Mouse (Mus musculus) erythroblast, adult 5-6 weeks (primary cell): ENCODE results near the gene Hist4h4. TPM values are rescaled to one million over a fixed set of nuclear protein-coding genes. Genes with fewer than 3 reads are reported as not detected.

Source experiments
- ATAC-seq: replicated peaks from 2 replicates; pipeline ENCODE4 v1.8.0; 2016; ENCODE audit warnings: moderate number of reproducible peaks, mild to moderate bottlenecking, moderate TSS enrichment, inconsistent platforms; ENCODE audit not compliant: poor library complexity, low FRiP score, severe bottlenecking
- total RNA-seq, 2 experiments: library from RNA; stranded (forward) in 1 of 2; stranded (reverse) in 1 of 2; fragments of 150-400 nt in 1 of 2; fragments of 200-764, 138-1000 nt in 1 of 2; gene quantifications; 2 replicates each; pipeline versions ENCODE4 v1.2.3 to v1.2.4; 2015 to 2017; ENCODE audit warnings: low replicate concordance in 2 of 2

The Hist4h4 gene
- total RNA-seq (2015; ENCODE audit: low replicate concordance) (12.3 and 17.7 TPM in 2 replicates), total RNA-seq (2017; ENCODE audit: low replicate concordance) (29.4 and 32.5 TPM in 2 replicates)

DNA sequence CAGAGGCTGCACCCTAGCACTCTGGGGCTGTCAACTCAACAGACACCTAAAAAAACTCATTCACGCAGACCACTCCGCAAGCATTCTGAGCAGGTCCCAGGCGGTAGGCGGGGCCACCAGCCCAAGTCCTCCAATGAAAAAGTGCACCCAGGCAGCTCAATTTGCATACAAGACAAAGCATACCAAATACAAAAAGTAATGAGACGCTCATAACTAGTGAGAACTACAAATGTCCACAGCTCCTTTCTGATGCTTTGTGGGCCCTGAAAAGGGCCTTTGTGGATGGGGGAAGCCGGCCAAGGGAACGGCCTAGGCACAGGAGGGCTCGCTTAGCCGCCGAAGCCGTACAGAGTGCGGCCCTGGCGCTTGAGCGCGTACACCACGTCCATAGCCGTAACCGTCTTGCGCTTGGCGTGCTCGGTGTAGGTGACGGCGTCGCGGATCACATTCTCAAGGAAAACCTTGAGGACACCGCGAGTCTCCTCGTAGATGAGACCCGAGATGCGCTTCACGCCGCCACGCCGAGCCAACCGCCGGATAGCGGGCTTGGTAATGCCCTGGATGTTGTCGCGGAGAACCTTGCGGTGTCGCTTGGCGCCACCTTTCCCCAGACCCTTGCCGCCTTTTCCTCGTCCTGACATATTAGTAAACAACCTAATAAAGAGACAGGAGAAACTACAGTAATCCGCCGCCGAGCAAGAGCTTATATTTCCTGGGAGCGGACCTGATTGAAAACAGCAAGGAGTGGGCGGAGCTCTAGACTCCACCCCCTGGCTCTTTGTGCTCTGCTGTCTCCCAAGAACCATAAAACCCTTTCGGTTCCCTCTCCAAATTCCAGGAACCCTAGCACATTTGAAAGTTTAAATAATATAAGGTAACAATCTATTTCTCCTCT, at the start of gene Hist4h4:
TSS of gene Hist4h4 (minus strand) at position 677 of the 895 bp plus-strand sequence.
- peak; percentile 65 for ATAC-seq

DNA sequence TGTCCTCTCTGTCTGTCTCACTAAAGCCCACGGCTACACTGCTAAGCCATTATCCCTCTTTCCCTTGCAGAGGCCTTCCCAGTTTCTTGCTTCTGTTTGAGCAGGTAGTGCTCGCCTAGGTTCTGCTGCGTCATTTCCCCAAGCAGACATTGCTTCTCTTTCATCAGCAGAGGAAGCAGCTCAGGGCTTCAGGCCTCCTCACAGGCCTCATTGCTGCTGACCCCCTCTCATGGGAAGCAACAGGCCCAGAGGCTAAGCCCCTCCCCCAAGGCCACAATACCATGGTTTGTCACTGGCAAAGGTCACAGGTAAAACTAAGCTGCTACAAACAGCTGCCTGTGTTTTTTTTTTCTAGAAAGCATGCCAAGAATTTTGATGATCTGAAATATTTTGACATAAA, 48.5 kb upstream of the Hist4h4 start:
- ATAC-seq: no peak

DNA sequence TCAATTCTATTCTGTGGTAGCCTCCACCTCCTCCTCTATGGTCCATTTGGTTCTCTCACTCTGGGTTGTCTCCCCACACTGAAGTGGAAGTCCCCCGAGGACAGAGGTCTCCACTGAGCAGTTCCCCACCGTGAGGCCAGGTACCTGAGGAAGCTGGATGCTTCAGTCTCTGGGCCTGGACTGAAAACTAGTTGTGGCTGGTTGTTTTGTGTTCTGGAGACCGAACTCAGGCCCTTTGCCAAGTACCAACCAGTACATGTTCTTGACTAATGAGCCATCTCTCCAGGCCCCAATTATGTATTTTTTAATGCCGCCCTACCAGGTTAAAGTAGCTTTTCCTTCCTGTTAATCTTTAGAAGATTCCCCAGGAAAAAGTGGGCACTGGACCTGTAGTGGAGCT, 48.1 kb upstream of the Hist4h4 start:
- no peak for ATAC-seq

DNA sequence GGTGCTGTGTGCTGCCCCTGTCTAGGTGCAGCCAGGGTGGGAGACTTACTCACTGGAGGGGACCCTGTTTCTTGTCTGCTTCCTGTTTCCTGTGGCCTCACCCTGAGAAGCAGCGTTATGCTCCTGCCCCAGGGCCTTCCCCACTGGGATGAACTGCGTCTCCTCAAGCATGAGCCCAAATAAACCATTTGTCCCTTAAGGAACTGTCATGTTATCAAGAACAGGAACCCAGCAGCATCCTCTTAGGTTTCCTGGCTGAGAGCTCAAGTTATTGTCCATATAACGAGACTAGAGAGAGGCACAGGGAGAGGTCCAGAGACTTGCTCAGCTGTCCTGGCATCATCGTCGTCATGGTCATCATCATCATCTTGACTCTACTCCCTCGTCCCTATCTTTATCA, 46.1 kb upstream of the Hist4h4 start:
- no peak for ATAC-seq

DNA sequence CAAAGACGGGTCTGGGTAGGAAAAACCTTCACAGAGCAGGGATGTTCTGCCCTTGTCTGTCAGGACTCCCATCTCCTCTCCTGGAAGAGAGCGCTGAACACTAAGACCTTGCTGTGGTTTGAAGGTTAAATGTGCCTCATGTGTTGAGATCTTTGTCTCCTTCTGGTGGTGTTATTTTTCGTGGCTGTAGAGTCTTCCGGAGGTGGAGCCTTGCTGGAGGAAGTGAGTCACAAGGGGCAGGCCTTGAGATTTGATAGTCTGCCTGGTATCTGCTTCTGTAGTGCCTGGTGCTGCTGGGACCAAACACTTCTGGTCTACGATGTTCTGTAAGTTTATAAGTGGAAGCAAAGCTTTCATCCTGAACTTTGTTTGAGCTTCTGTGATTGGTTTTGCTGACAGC, 44.8 kb upstream of the Hist4h4 start:
- ATAC-seq: no peak

DNA sequence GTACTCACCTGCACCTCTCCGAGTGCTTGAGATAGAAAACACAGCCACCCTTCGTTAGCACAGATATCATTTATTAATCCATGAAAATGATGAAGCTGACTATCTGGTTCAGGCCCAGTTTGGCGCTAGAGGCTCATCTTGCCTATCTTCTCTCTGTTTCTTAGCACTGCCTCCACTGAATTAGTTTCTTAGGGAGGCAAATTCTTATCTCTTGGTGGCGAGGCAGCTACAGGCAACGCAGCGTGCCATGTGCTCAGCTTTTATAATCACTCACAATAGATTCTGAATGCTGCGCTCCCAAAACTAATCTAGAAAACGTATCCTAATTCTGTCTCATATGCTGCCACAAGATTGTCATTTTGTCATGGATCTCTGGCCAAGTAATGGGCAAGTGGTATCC, 44.2 kb upstream of the Hist4h4 start:
- peak; percentile 55 for ATAC-seq

- ATAC-seq: peak; percentile 79
Measured at GRCm38 (mm10) chr6:136847790-136848189, 43.6 kb upstream of the Hist4h4 start.

GRCm38 (mm10) chr6:136847267-136847666, 43.1 kb upstream of the Hist4h4 start:
- no peak for ATAC-seq

DNA sequence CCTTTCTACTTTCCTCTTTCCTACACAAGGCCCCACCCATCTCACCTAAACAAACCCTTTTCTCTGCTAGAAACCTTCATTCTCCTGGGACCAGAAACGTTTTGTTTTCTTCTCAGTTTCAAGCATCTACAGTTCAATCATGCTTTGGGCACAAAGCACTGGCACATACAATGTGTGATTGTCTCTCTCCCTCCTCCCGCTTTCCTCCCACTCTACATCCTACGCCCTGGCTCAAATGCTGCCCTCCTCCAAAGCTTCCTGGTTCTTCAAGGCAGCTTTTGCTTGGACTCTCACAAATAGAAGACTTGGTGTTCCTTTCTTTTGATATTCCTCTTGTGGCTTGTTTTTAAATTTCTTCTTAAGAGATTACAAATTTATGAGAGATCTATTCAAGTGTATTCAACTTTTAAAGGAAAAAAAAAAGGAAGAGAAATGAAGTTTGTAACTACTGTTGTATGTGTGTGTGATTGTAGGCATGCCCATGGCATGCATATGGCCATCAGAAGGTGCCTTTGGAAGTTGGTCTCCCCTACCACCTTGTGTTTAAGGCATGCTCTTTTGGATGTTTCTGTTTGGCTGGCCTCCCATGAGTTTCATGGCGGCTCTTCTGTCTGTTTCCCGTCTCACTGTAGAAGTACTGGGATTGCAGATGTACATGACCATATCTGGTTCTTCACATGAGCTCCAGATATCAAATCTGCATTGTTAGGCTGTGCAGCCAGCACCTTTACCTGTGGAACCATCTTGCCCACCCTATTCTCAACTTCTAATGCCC, 41.7 kb upstream of the Hist4h4 start:
- no peak for ATAC-seq

DNA sequence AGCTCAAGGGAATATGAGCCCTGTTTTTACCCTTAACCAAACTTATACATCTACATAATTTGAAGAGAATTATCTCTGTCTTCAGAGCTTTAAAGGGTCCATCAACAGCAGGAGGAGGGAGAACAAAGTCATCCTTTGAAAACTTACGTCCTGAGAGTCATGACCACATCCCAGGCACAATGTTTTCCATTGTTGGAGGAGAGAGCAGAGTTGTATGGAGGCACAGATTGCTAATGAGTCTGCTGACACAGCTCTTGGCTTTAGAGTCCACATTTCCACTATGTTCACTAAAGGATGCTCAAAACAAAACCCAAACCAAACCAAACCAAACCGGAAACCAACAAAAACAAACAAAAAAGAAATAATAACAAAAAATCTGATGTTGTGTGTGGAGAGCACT, 40.7 kb upstream of the Hist4h4 start:
- ATAC-seq: no peak

GRCm38 (mm10) chr6:136837323-136837722, 33.1 kb upstream of the Hist4h4 start:
- ATAC-seq: no peak

- no peak for ATAC-seq
Measured at GRCm38 (mm10) chr6:136835352-136835751, 31.1 kb upstream of the Hist4h4 start, which contains the start of gene Smco3. Gene Smco3 (minus strand): TSS chr6:136835452.

GRCm38 (mm10) chr6:136831712-136832111, 27.5 kb upstream of the Hist4h4 start:
- ATAC-seq: no peak

DNA sequence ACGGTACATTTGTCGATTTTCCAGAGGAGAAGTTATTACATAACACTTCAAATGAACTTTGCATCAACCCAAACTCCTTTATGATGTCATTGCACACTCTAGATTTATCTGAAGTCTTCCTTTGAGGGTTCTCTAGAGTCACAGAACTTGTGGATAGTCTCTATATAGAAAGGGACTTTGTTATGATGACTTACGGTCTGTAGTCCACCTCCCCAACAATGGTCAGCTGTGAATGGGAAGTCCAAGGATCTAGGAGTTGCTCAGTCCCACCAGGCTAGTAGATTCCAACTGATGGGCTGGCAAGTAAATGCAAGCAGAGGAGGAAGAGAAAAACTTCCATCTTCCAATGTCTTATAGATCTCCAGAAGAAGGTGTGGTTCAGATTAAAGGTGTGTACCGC, 24.5 kb upstream of the Hist4h4 start:
- no peak for ATAC-seq

DNA sequence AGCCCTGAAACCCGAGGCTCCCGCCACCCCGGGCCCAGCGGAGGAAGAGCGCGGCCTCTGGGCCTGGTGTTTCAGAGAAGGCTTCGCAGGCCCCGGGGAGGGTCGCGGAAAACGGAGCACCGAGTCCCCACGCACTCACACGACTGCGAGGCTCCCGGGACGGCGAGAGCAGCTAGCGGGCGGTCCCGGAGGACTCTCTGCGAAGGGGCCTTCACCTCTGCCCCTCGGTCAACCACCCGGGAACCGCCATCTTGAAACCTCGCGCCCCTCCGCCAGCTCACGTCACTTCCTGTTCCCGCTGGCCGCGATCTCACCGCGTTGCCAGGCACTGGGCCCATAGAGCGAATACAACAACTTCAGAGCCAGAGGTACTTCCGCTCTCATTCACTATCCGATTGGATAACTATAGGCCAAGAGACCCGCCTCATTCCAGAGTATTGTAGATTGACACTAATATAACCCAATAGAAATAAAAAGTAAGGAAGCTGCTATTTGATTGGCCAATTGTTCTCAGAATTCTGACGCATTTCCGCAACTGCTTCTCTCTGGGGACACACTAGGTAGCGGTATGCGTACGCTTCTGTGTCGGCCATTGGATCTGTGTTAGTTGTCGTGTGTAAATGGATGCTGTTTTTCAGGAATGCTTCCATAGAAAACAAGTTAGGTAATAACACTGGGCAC, 23.8 kb upstream of the Hist4h4 start, which contains the start of gene Wbp11:
TSS of gene Wbp11 (minus strand) at position 353 of the 681 bp plus-strand sequence.
- ATAC-seq: peak; percentile 98

DNA sequence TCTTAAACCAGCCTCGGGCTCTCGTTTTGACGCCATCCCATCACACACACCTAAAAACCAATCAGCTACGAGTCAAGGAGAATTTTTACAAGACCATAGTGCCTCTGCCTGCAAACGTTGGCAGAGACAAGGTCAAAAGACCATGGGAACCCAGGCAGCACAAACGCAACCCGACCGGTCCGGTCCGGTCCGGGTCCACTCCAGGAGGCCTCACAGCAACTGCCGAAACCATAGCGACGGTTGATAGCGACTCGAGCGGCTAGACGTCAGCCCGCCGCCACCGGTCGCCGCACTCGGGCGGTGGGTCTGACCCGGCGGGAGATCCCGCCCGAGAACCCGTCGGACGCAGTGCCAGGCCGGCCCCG, 23.3 kb upstream of the Hist4h4 start, which contains the start of gene BC049715:
TSS of gene BC049715 (plus strand) at position 111 of the 365 bp plus-strand sequence.
- peak; percentile 45 for ATAC-seq

DNA sequence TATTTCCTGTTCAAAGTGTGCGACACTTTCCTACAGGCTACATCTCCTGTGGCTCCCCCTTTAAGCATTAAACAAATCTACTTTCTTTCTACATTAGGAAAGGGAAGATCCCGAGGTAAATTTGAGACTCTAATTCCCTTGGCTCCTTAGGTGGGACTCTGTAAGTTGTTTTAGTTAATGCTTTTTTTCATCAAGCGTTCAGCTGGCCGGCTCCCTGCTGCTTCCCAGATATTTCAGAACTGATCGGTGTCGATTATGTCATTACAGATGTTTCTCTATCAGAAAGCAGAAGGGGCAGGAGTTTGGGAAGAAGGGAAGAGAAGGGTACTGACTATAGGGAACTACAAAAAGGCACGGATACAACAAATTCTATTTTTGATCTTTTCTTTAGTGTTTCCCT, 22.9 kb upstream of the Hist4h4 start:
- peak; percentile 12; the same call in 1 of the 2 replicates for ATAC-seq

GRCm38 (mm10) chr6:136824987-136825386, 20.8 kb upstream of the Hist4h4 start:
- no peak for ATAC-seq

DNA sequence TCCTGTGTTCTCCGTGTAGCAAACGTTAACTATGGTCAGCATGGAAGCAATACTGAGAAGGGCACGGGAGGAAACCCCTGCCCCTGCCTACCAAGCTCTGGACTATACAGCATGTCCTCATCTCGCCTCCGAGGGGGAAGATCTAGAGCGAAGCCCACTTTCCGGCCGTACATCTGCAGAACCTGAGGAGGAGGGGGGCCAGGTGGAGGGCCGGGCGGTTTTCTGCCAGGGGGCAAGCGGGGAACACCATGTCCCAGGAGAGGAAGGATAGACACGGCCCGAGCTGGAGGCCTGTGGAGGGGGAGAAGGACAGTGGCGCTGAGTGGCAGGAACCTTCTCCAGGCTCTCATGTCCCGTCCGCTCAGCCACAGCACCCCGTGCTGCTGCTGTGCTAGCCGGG, 16.9 kb upstream of the Hist4h4 start:
- no peak for ATAC-seq

DNA sequence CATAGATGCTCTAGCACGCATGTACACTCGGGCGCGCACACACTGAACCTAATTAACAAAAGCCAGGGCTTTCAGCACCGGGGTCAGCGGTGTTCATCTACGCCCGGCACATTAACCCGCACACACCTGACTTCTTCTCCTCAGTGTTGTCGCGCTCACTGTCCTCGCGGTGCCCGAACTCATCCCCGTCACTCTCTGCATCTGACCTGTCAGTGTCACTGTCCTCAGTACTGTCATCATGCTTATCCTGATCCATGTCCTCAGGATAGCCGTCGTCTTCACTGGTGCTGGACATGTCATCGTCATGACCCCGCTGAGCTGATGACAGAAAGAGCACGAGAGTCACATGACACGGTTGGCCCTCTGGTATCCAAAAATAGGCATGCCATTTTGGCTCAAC, 16.2 kb upstream of the Hist4h4 start:
- ATAC-seq: no peak
